Mouse (Mus musculus) effector memory CD4-positive, alpha-beta T cell, adult 5 months (primary cell): ENCODE data around the gene Slc26a1. TPM values are rescaled to one million over a fixed set of nuclear protein-coding genes. Genes with fewer than 3 reads are reported as not detected.

ENCODE experiments used
- polyA plus RNA-seq: library from polyadenylated mRNA; unstranded; fragments of 100-300 nt; shearing (Covaris generic); gene quantifications from one replicate; pipeline ENCODE4 v1.2.1, GENCODE M21; 2017

The Slc26a1 gene
- 0.10 TPM for polyA plus RNA-seq

GRCm38 (mm10) chr5:108675251-108675816 lies at the start of gene Slc26a1:
TSS of gene Slc26a1 (minus strand) at chr5:108675569.

GRCm38 (mm10) chr5:108692271-108692670 lies 16.9 kb upstream of the Slc26a1 start, which contains the start of gene Fgfrl1:
TSS of gene Fgfrl1 (plus strand) at chr5:108692382.

GRCm38 (mm10) chr5:108668977-108669936 lies 6.1 kb downstream of the Slc26a1 start, which contains the start of gene Dgkq:
TSS of gene Dgkq (minus strand) at chr5:108669672.

GRCm38 (mm10) chr5:108659698-108660631 lies 15.4 kb downstream of the Slc26a1 start, which contains the start of gene Idua:
TSS of gene Idua (plus strand) at chr5:108660331.

GRCm38 (mm10) chr5:108629634-108630483 lies 45.5 kb downstream of the Slc26a1 start, which contains the start of the genes Gak and Tmem175:
TSS of gene Gak (minus strand) at chr5:108629755.
TSS of gene Tmem175 (plus strand) at chr5:108629770.

Other genes with a start within 250 kb of the Slc26a1 start
- 101 TPM for gene Atp5k, start 241.1 kb downstream of the Slc26a1 start, polyA plus RNA-seq
- gene Mfsd7a, start 226.7 kb downstream of the Slc26a1 start, polyA plus RNA-seq: not detected
- gene Pcgf3, start 214.3 kb downstream of the Slc26a1 start, polyA plus RNA-seq: 12.6 TPM
- gene Cplx1, start 125.5 kb downstream of the Slc26a1 start, polyA plus RNA-seq: not detected
- 176 TPM for gene Gak, start 45.8 kb downstream of the Slc26a1 start, polyA plus RNA-seq
- 25.9 TPM for gene Tmem175, start 45.8 kb downstream of the Slc26a1 start, polyA plus RNA-seq
- gene Idua, start 15.2 kb downstream of the Slc26a1 start, polyA plus RNA-seq: 29.0 TPM
- gene Dgkq, start 5.9 kb downstream of the Slc26a1 start, polyA plus RNA-seq: 20.1 TPM
- 4.8 TPM for gene Fgfrl1, start 16.8 kb upstream of the Slc26a1 start, polyA plus RNA-seq
- gene Rnf212, start 99.4 kb upstream of the Slc26a1 start, polyA plus RNA-seq: not detected
- not detected for gene Tmed11, start 119.8 kb upstream of the Slc26a1 start, polyA plus RNA-seq
- gene Vmn2r8, start 133.3 kb upstream of the Slc26a1 start, polyA plus RNA-seq: not detected
- gene Vmn2r9, start 177.0 kb upstream of the Slc26a1 start, polyA plus RNA-seq: 0.06 TPM